Mouse (Mus musculus) hindbrain, embryonic 13.5 days (tissue): ENCODE data around the gene Apobec4. TPM values are rescaled to one million over a fixed set of nuclear protein-coding genes. Genes with fewer than 3 reads are reported as not detected.

Source experiments
- ATAC-seq: fragments of 200-750 bp; cut with Nextera tagmentation; 2 replicates; pipeline ENCODE4 v1.8.0; 2017; ENCODE audit warnings: moderate TSS enrichment; ENCODE audit not compliant: low FRiP score
- H3K27ac ChIP-seq: fragments of 300-500 bp; sonication (generic); 2 replicates; pipeline ENCODE4 v1.5.1; 2015; ENCODE audit warnings: inconsistent platforms, mild to moderate bottlenecking, moderate library complexity
- H3K27me3 ChIP-seq: fragments of 300-500 bp; sonication (generic); 2 replicates; pipeline ENCODE4 v1.6.1; 2015; ENCODE audit warnings: mild to moderate bottlenecking, inconsistent platforms
- H3K36me3 ChIP-seq: fragments of 300-500 bp; sonication (generic); 2 replicates; pipeline ENCODE4 v1.6.1; 2015; ENCODE audit warnings: mild to moderate bottlenecking, inconsistent platforms
- H3K4me1 ChIP-seq: fragments of 300-500 bp; sonication (generic); replicated peaks from 2 replicates; pipeline ENCODE4 v1.6.1; 2015; ENCODE audit warnings: inconsistent platforms
- H3K4me2 ChIP-seq: fragments of 300-500 bp; sonication (generic); 2 replicates; pipeline ENCODE4 v1.6.1; 2015; ENCODE audit warnings: inconsistent platforms, mild to moderate bottlenecking, moderate library complexity
- H3K4me3 ChIP-seq: fragments of 300-500 bp; sonication (generic); 2 replicates; pipeline ENCODE4 v1.5.1; 2015; ENCODE audit warnings: mild to moderate bottlenecking, inconsistent platforms
- H3K9ac ChIP-seq: fragments of 300-500 bp; sonication (generic); 2 replicates; pipeline ENCODE4 v1.6.1; 2015; ENCODE audit warnings: mild to moderate bottlenecking, inconsistent platforms
- H3K9me3 ChIP-seq: fragments of 300-500 bp; sonication (generic); 2 replicates; pipeline ENCODE4 v1.6.1; 2016; ENCODE audit warnings: inconsistent platforms
- WGBS: fragments of 180-500 bp; shearing (Covaris S2); methylation state at CpG from one replicate; pipeline ENCODE4 v1.1.7; 2015; 5-methylcytosine and 5-hydroxymethylcytosine counted together
- polyA plus RNA-seq: library from polyadenylated mRNA; unstranded; fragments of >200 nt; fragmentation: Nextera tagmentation; extraction: Ambion mirVana; gene quantifications from 2 replicates; pipeline ENCODE4 v1.2.1, GENCODE M21; 2015

The Apobec4 gene
- polyA plus RNA-seq, 1 experiment from 2014 or later, result not detected

DNA sequence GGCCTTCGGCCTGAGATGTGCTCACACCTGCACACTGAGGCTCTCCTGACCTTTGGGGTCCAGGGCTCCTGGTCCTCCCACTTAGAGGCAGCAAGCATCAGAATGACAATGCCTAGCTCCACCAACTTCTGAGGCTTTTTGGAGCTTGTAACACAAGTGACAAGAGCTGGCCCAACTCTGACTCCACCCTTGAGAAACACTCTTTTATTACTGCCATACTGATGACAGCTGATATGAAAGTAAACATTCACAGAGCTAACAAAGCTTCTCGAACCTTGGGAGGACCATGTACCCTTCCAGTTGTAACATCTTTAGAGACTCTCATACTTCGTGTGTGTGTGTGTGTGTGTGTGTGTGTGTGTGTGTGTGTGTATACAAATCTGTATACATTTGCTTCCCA lies 24.3 kb upstream of the Apobec4 start:
- no peaks in the 10 kb centered on the region for H3K27me3 ChIP-seq
- H3K27ac ChIP-seq, result no peak overlapping the region
- no peak overlapping the region for H3K4me3 ChIP-seq
- H3K4me2 ChIP-seq, result no peak overlapping the region
- H3K36me3 ChIP-seq, result no peaks in the 10 kb centered on the region
- WGBS, result 81% methylated on average over 3 of the region's 3 CpGs
- no peak overlapping the region for H3K9ac ChIP-seq
- no peak for ATAC-seq
- no peaks in the 10 kb centered on the region for H3K4me1 ChIP-seq
- no peaks in the 10 kb centered on the region for H3K9me3 ChIP-seq

DNA sequence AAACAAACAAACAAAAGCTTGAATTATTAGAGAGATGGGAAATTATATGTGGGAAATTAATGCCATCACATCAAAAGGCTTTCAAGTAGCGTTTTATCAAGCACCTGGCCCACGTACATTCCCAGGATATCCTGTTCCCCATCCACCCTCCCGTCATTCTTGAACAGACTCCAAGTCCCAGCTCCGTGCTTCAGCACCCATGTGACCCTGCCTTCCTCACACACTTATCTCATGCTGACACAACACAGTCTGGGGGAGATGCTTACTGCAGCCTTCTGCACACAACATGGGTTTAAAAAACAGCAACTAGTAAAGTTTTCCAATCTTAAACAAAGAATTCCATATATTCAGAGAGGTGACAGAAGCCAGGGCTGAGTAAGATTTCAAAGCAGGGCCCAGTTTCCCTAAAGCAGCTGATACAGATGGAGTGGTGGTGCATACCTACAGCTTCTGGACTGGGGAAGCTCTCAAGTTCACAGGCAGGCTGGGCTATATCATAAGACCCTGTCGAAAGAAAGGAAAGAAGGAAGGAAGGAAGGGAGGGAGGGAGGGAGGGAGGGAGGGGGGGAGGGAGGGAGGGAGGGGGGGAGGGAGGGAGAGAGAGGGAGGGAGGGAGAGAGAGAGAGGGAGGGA lies 22.6 kb upstream of the Apobec4 start:
- no peak for ATAC-seq
- 71% methylated on average over 4 of the region's 5 CpGs for WGBS
- Histone ChIP-seq H3K36me3 (no peaks in the 10 kb centered on the region), H3K9me3 (no peaks in the 10 kb centered on the region), H3K27ac (no peak overlapping the region), H3K9ac (no peak overlapping the region), H3K4me3 (no peak overlapping the region), H3K4me1 (no peaks in the 10 kb centered on the region), H3K4me2 (no peak overlapping the region), H3K27me3 (0 out of 2 replicates have a peak, but pooled peaks cover 4% of the 10 kb centered on the region)

DNA sequence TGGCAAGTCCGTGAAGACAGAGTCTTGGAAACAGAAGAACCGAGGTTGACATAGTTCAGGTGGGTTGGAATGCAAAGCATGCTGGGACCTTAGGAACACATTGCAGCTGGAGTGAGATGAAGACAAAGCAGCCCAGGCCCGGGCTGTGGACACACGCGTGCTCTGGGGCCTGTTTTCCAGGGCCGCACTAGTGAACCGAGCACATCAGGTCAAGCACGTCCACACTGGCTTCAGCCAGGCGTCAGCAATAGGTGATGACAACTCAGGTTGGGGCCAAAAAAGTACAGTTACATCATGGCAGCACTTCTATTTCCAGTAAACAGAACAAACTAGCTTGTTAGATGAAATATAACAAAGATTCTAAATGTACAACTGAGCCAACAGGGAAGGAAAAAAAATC lies 11.6 kb upstream of the Apobec4 start:
- Histone ChIP-seq H3K9ac (no peak overlapping the region), H3K9me3 (no peaks in the 10 kb centered on the region), H3K36me3 (no peaks in the 10 kb centered on the region), H3K27me3 (no peaks in the 10 kb centered on the region), H3K4me3 (no peak overlapping the region), H3K4me1 (no peaks in the 10 kb centered on the region), H3K4me2 (no peak overlapping the region), H3K27ac (no peak overlapping the region)
- no peak for ATAC-seq
- 94% methylated on average over 9 of the region's 9 CpGs for WGBS

DNA sequence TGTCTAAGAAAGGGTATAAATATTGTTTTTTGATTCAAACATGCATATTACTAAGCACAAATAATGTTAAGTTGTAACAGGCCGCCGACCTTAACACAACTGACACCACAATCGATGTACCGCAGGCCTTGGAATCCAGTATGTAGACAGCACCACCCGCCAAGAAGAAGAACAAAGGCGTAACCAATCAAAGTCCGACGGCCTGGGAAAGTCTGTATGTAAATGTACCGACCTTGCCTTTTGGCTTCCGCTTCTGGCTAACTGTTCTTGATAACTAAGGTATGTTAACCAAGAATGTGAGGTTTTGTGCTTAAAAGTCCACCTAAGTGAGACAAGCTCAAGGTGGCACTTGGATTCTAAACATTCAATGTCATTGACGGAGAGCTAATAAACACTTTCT lies 11.0 kb upstream of the Apobec4 start:
- Histone ChIP-seq H3K27me3 (no peaks in the 10 kb centered on the region), H3K4me3 (no peak overlapping the region), H3K27ac (no peak overlapping the region), H3K36me3 (no peaks in the 10 kb centered on the region), H3K9me3 (no peaks in the 10 kb centered on the region), H3K4me1 (no peaks in the 10 kb centered on the region), H3K9ac (no peak overlapping the region), H3K4me2 (no peak overlapping the region)
- ATAC-seq, result no peak
- WGBS, result 70% methylated on average over 11 of the region's 11 CpGs

DNA sequence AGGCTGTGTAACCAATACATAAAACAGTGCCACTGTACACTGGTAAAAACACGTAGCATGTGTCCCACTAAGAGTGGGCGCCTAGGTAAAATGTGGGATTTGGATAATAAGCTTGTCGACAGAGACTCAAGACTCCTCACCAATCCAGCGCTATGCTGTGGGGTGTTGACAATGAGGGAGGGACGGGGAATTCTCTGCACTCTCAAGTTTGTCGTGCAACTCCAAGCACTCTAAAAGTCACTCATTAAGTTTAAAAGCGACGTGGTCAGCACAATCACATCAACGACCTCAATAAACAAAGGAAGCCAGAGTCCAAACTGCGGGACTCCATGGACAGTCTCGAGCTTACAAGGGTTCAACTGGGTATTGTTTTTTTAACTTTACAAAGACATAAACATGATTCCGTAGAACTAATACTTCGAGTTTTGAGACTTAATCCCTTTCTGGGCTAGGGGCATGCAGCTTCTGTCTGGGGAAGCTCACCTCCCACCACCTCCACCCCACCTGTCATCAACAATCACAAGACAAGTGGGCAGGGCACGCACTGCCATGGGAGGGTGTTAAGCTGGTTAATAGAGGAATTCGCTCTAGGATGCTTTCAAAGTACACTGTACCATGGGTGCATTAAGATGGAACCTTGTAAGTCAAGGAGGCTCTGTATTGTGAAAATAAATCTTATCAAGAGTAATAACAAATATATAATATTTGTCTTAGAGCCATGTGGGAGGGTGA lies 7.1 kb upstream of the Apobec4 start:
- no peaks in the 10 kb centered on the region for H3K4me1 ChIP-seq
- H3K4me2 ChIP-seq, result no peak overlapping the region
- 69% methylated on average over 15 of the region's 15 CpGs for WGBS
- no peak overlapping the region for H3K9ac ChIP-seq
- no peak overlapping the region for H3K27ac ChIP-seq
- no peak for ATAC-seq
- H3K36me3 ChIP-seq, result no peaks in the 10 kb centered on the region
- no peaks in the 10 kb centered on the region for H3K9me3 ChIP-seq
- no peaks in the 10 kb centered on the region for H3K27me3 ChIP-seq
- no peak overlapping the region for H3K4me3 ChIP-seq

DNA sequence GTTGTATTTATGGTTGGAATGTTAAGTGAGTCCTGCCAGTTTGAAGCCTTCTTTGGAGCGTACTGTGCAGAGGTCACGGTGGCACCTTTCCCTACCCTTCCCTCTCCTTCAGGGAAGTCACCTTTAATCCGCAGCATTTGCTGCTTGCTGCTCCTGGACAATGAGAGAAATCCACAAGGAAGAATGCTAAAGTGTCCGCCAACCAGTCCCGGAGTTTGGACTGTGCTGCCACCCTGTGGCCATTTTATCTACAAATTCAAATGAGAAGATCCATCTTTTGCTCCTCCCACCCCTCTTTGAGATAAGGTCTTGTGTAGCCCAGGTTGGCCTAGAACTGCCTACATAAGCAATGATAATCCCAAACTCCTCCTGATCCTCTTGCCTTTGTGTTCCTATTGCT lies 3.9 kb upstream of the Apobec4 start:
- Histone ChIP-seq H3K36me3 (no peaks in the 10 kb centered on the region), H3K9me3 (no peaks in the 10 kb centered on the region), H3K4me1 (peaks cover 9% of the 10 kb centered on the region), H3K4me2 (no peak overlapping the region), H3K27ac (0 out of 2 replicates have a peak overlapping the region, but pooled peaks have one; percentile 35), H3K4me3 (no peak overlapping the region), H3K27me3 (no peaks in the 10 kb centered on the region), H3K9ac (no peak overlapping the region)
- WGBS, result 5% methylated on average over 5 of the region's 5 CpGs
- ATAC-seq, result peak; percentile 81; the same call in 1 of the 2 replicates

DNA sequence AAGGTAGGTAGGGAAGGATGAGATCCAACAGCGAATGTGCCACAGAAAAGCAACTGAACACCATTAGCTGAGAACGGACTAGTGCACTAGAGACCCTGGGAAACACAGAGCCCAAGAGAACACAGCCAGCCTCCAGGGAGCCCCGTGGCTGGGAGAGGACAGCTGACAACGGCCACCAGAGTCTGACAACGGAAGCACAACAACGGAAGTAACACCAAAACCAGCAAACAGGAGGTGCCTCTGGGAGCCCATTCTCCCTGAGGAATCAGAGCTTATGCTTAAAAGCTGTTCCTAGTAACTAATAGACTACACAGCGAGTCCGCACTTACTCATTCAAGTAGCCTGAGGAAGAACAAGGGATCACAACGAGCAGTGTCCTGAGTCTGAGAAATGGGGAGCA lies 1.1 kb upstream of the Apobec4 start:
- Histone ChIP-seq H3K27ac (no peak overlapping the region), H3K36me3 (no peaks in the 10 kb centered on the region), H3K27me3 (no peaks in the 10 kb centered on the region), H3K9me3 (no peaks in the 10 kb centered on the region), H3K4me2 (no peak overlapping the region), H3K4me3 (no peak overlapping the region), H3K4me1 (peaks cover 12% of the 10 kb centered on the region), H3K9ac (no peak overlapping the region)
- 80% methylated on average over 9 of the region's 9 CpGs for WGBS
- no peak for ATAC-seq

DNA sequence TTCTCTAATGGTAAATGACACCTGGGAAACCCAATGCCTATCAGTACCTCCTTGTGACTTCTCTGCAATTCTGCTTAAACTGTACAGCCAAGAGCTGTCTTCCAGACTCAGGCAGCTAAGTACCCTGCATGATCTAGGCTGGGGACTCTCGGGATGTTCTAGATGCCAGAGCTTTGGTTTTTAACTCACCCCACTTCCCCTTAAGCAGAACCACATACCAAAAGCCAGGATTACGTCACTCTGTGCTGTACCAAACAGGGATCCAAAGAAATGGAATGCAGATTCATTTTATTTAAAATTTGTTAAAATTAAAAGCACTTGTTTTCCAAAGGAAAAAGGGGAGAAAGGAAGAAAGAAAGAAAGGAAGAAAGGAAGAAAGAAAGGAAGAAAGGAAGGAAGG lies 11.4 kb downstream of the Apobec4 start:
- no peak overlapping the region for H3K4me3 ChIP-seq
- H3K9ac ChIP-seq, result no peak overlapping the region
- peaks cover 7% of the 10 kb centered on the region for H3K4me1 ChIP-seq
- H3K9me3 ChIP-seq, result no peaks in the 10 kb centered on the region
- ATAC-seq, result no peak
- H3K27me3 ChIP-seq, result peaks cover 8% of the 10 kb centered on the region; the same call in 1 of the 2 replicates
- H3K27ac ChIP-seq, result no peak overlapping the region
- WGBS, result 86% methylated on average over 2 of the region's 2 CpGs
- no peak overlapping the region for H3K4me2 ChIP-seq
- no peaks in the 10 kb centered on the region for H3K36me3 ChIP-seq

DNA sequence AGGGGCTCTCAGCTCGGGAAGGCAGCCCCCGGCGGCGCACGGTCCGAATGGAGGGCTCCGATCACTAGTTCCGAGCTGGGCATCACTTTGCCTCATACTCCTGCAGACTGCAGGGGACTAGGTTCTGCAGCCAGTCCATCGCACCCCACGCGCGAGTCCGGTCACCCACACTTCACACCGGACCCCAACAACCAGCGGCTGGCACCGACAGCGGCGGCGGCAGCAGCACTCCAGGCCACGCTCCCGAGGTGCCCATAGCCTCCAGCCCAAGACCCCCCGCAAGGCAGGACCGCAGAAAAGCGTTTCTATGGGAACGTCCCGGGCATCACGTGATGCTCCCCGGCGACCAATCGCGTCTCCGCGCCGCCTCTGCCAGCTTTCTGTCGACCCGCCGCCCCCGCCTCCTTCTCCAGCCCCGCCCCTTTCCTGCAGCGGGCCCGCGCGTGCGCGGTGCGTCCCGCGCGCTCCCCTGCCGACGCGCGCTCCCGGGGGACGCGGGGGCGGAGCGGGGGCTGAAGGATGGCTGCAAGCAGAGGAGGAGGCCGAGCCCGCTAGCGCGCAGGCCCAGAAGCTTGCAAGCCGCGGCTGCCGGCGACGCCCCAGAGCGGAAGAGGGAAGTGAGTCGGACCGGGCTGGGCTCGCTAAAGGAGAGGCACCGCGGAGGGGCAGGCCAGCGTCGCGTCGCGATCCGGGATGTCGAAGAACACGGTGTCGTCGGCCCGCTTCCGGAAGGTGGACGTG lies 15.9 kb downstream of the Apobec4 start, which contains the start of the genes Rgl1 and Arpc5:
Gene Rgl1, minus strand, starts transcription at position 320 of the 741 bp plus-strand sequence.
Gene Arpc5, plus strand, starts transcription at position 511 of the 741 bp plus-strand sequence.
- no peaks in the 10 kb centered on the region for H3K9me3 ChIP-seq
- peak within 1 kb of the TSS; percentile 99 for H3K4me3 ChIP-seq
- peak within 1 kb of the TSS; percentile 77 for H3K4me2 ChIP-seq
- H3K4me1 ChIP-seq, result peaks cover 19% of the 10 kb centered on the region
- H3K9ac ChIP-seq, result peak within 1 kb of the TSS; percentile 98
- WGBS, result under 1% methylated on average over 85 of the region's 86 CpGs
- peaks cover 15% of the 10 kb centered on the region for H3K36me3 ChIP-seq
- peaks cover 8% of the 10 kb centered on the region; the same call in 1 of the 2 replicates for H3K27me3 ChIP-seq
- peak; percentile 97 for ATAC-seq
- H3K27ac ChIP-seq, result peak within 1 kb of the TSS; percentile 94

DNA sequence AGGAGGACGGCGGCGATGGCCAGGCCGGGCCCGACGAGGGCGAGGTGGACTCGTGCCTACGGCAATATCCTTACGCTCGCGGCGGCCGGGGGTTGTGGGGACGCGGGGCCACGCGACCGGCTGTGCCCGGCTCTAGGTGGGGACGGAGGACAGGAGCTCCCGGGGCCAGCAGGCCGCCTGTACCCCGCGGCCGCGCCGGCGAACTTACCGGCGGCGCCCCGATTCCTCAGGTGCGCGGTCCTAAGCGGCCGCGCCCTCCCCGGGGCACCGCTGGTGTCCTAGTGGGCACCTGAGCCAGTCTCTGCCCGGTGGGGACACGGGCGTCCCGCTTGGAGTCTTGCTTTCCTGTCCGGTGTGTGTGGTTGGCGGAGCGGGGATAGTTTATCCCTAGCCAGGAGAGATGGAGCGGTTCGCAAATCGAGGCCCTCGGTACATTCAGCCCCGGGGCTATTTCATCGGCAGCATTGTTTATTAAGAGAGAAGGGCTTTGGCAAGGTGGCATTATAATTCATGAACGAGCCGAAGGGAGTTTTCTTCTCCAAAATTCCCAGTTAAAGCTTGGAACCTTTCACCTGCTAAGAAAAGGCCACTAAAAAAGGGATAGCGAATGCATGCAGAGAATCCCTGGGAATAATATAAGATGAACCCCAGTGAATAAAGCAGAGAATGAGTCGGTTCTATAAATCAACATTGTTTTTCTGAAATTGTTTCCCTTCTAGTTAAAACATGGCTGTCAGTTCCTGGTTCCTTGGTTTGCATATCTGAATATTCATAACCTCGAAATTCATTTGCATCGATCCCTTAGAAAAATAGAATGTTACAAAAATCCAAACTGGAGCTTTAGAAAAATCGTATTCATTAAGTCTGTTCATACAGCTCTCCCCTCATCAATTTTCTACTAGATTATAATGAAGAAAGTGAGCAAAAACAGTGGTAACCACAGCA lies 16.7 kb downstream of the Apobec4 start:
- Histone ChIP-seq H3K4me1 (peaks cover 19% of the 10 kb centered on the region), H3K4me2 (peak overlapping the region; percentile 61), H3K4me3 (peak overlapping the region; percentile 99), H3K9ac (peak overlapping the region; percentile 98), H3K27ac (peak overlapping the region; percentile 94), H3K9me3 (no peaks in the 10 kb centered on the region), H3K27me3 (peaks cover 8% of the 10 kb centered on the region; the same call in 1 of the 2 replicates), H3K36me3 (peaks cover 24% of the 10 kb centered on the region)
- ATAC-seq, result peak; percentile 74
- WGBS, result under 1% methylated on average over 60 of the region's 60 CpGs

DNA sequence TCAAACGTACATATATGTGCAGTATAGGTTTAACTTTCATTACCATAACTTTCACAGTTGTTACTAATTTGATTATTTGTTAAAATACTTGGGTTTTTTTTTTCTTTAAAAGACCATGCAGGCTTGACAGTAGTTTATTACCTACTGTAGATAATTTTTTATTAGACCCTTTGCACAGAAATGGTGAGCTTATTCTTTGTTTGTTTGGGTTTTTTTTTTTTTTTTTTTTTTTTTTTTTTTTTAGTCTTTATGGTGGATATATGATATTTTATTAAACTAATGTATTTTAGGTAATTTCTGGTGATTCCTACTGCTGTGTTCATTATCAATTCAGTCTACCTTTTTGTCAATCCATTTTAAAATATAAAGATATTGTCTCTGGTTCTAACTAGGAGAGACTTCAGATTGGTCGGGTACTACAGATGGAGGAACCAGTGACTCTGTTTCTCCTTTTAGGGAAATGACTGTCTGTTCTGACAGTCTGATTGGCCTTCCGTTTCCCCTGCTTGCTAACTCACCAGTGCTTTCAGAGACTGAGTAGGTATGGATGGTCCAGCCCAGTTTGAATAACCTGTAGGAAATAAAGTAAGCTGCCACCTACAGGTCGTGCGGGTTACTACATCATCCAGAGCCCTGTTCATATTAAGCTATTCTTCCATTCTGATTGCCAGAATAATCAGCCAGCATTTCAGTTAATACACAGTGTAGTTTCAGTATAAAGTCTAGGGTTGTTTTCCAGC lies 17.6 kb downstream of the Apobec4 start:
- 4% methylated on average over 5 of the region's 5 CpGs for WGBS
- no peak overlapping the region; the same call in 1 of the 2 replicates for H3K27ac ChIP-seq
- peak overlapping the region; percentile 99 for H3K4me3 ChIP-seq
- no peak overlapping the region for H3K9ac ChIP-seq
- H3K4me1 ChIP-seq, result peaks cover 19% of the 10 kb centered on the region
- peaks cover 8% of the 10 kb centered on the region; the same call in 1 of the 2 replicates for H3K27me3 ChIP-seq
- H3K9me3 ChIP-seq, result no peaks in the 10 kb centered on the region
- H3K4me2 ChIP-seq, result peak overlapping the region; percentile 61
- H3K36me3 ChIP-seq, result peaks cover 32% of the 10 kb centered on the region
- ATAC-seq, result no peak
